Mouse (Mus musculus) CH12.LX (cell line): ENCODE results near the gene Insrr. TPM values are rescaled to one million over a fixed set of nuclear protein-coding genes. Genes with fewer than 3 reads are reported as not detected.

Source experiments
- DNase-seq: peaks from one replicate; pipeline ENCODE4 v3.0.0-alpha.2; 2013; ENCODE audit errors: extremely low read depth
- H3K27ac ChIP-seq: 2 replicates; pipeline ENCODE4 v1.5.1; 2012; ENCODE audit warnings: low read depth, mild to moderate bottlenecking, control low read depth, moderate library complexity; ENCODE audit not compliant: insufficient read depth
- H3K27me3 ChIP-seq: replicated peaks from 2 replicates; pipeline ENCODE3; 2012; ENCODE audit warnings: inconsistent platforms
- H3K36me3 ChIP-seq, 2 experiments: replicated peaks in 1 of 2; 2 replicates each; pipeline versions ENCODE3 to v1.6.1; 2012; ENCODE audit warnings: inconsistent platforms in 1 of 2, low read length in 1 of 2, mild to moderate bottlenecking in 1 of 2, mixed read lengths in 1 of 2, moderate library complexity in 1 of 2; ENCODE audit not compliant: control insufficient read depth in 1 of 2, insufficient read depth in 1 of 2
- H3K4me1 ChIP-seq, 2 experiments: 2 replicates each; pipeline ENCODE4 v1.6.1; 2012; ENCODE audit warnings: inconsistent platforms in 1 of 2, moderate library complexity in 1 of 2; ENCODE audit not compliant: insufficient read depth in 2 of 2, control insufficient read depth in 1 of 2
- H3K4me2 ChIP-seq: 2 replicates; pipeline ENCODE4 v1.6.1; 2012; ENCODE audit warnings: low read depth, mild to moderate bottlenecking, control low read depth; ENCODE audit not compliant: poor library complexity, insufficient read depth, severe bottlenecking
- H3K4me3 ChIP-seq, 3 experiments: fragments of 150-350 bp in 1 of 3; sonication (generic) in 1 of 3; replicated peaks in 1 of 3; 2 replicates each; pipeline versions ENCODE3 to v1.5.1; 2011 to 2012; ENCODE audit warnings: low read depth in 2 of 3, low read length in 2 of 3, mild to moderate bottlenecking in 2 of 3, moderate library complexity in 2 of 3, control low read depth in 1 of 3, improper control_type of control experiment in 1 of 3, inconsistent platforms in 1 of 3, mixed read lengths in 1 of 3; ENCODE audit not compliant: poor library complexity in 1 of 3
- H3K79me2 ChIP-seq: replicated peaks from 2 replicates; pipeline ENCODE4 v1.6.1; 2012; ENCODE audit warnings: mild to moderate bottlenecking, moderate library complexity; ENCODE audit not compliant: control insufficient read depth, poor library complexity, insufficient read depth, severe bottlenecking; ENCODE audit errors: extremely low read depth
- H3K9ac ChIP-seq: 2 replicates; pipeline ENCODE4 v1.6.1; 2012; ENCODE audit warnings: low read depth, mild to moderate bottlenecking, control low read depth, moderate library complexity; ENCODE audit not compliant: insufficient read depth
- H3K9me3 ChIP-seq: replicated peaks from 2 replicates; pipeline ENCODE3; 2012; ENCODE audit warnings: low read length, inconsistent platforms, mixed read lengths
- CHD1 ChIP-seq: IDR thresholded peaks from 2 replicates; pipeline ENCODE4 v1.6.1; 2012; ENCODE audit warnings: low read depth, low read length, improper control_type of control experiment, inconsistent platforms
- CHD2 ChIP-seq: IDR thresholded peaks from 2 replicates; pipeline ENCODE4 v1.6.1; 2011; ENCODE audit warnings: low read length, improper control_type of control experiment
- CTCF ChIP-seq, 2 experiments: IDR thresholded peaks in 1 of 2; conservative IDR thresholded peaks in 1 of 2; 2 replicates each; pipeline ENCODE4 v1.5.1; 2011 to 2012; ENCODE audit warnings: low read depth in 2 of 2, low read length in 2 of 2, improper control_type of control experiment in 1 of 2, inconsistent platforms in 1 of 2, mild to moderate bottlenecking in 1 of 2, moderate library complexity in 1 of 2
- E2F4 ChIP-seq: IDR thresholded peaks from 2 replicates; pipeline ENCODE4 v1.6.1; 2011; ENCODE audit warnings: low read depth, low read length, improper control_type of control experiment; ENCODE audit not compliant: insufficient replicate concordance
- ELF1 ChIP-seq: IDR thresholded peaks from 2 replicates; pipeline ENCODE4 v1.6.1; 2014; ENCODE audit warnings: low read depth, mild to moderate bottlenecking, inconsistent platforms, low read length, improper control_type of control experiment
- EP300 ChIP-seq: IDR thresholded peaks from 2 replicates; pipeline ENCODE4 v1.6.1; 2011; ENCODE audit warnings: low read length, improper control_type of control experiment
- ETS1 ChIP-seq: conservative IDR thresholded peaks from 2 replicates; pipeline ENCODE4 v1.6.1; 2012; ENCODE audit warnings: low read depth, mild to moderate bottlenecking, inconsistent platforms, low read length, improper control_type of control experiment, moderate library complexity
- GABPA ChIP-seq: IDR thresholded peaks from 2 replicates; pipeline ENCODE4 v1.6.1; 2012; ENCODE audit warnings: low read depth, low read length, improper control_type of control experiment, inconsistent platforms; ENCODE audit not compliant: insufficient replicate concordance
- HCFC1 ChIP-seq: IDR thresholded peaks from 2 replicates; pipeline ENCODE4 v1.6.1; 2012; ENCODE audit warnings: low read depth, mild to moderate bottlenecking, inconsistent platforms, low read length, improper control_type of control experiment
- IRF4 ChIP-seq: IDR thresholded peaks from 2 replicates; pipeline ENCODE4 v1.6.1; 2014; ENCODE audit warnings: low read depth, mild to moderate bottlenecking, inconsistent platforms, low read length, improper control_type of control experiment
- KAT2A ChIP-seq: IDR thresholded peaks from 2 replicates; pipeline ENCODE4 v1.6.1; 2012; ENCODE audit warnings: low read length, improper control_type of control experiment, inconsistent platforms; ENCODE audit not compliant: insufficient replicate concordance
- MAFK ChIP-seq: IDR thresholded peaks from 2 replicates; pipeline ENCODE4 v1.6.1; 2011; ENCODE audit warnings: low read length, improper control_type of control experiment; ENCODE audit not compliant: insufficient replicate concordance
- MEF2A ChIP-seq: IDR thresholded peaks from 2 replicates; pipeline ENCODE4 v1.6.1; 2014; ENCODE audit warnings: low read depth, mild to moderate bottlenecking, inconsistent platforms, low read length, improper control_type of control experiment, borderline replicate concordance
- MYC ChIP-seq: IDR thresholded peaks from 2 replicates; pipeline ENCODE4 v1.6.1; 2011; ENCODE audit warnings: low read depth, mild to moderate bottlenecking, improper control_type of control experiment, low read length
- PAX5 ChIP-seq: IDR thresholded peaks from 2 replicates; pipeline ENCODE4 v1.6.1; 2012; ENCODE audit warnings: low read length, inconsistent platforms, mixed read lengths
- POLR2AphosphoS2 ChIP-seq: IDR thresholded peaks from 2 replicates; pipeline ENCODE4 v1.6.1; 2011; ENCODE audit warnings: low read depth, low read length, improper control_type of control experiment
- SIN3A ChIP-seq: IDR thresholded peaks from 2 replicates; pipeline ENCODE4 v1.6.1; 2012; ENCODE audit warnings: low read length, improper control_type of control experiment, inconsistent platforms
- SMC3 ChIP-seq: IDR thresholded peaks from 2 replicates; pipeline ENCODE4 v1.6.1; 2011; ENCODE audit warnings: low read depth, low read length, improper control_type of control experiment
- TCF12 ChIP-seq: IDR thresholded peaks from 2 replicates; pipeline ENCODE4 v1.6.1; 2014; ENCODE audit warnings: low read depth, mild to moderate bottlenecking, inconsistent platforms, low read length, improper control_type of control experiment
- USF1 ChIP-seq: IDR thresholded peaks from 2 replicates; pipeline ENCODE4 v1.6.1; 2014; ENCODE audit warnings: low read depth, mild to moderate bottlenecking, inconsistent platforms, low read length, improper control_type of control experiment
- USF2 ChIP-seq: conservative IDR thresholded peaks from 2 replicates; pipeline ENCODE4 v1.6.1; 2011; ENCODE audit warnings: low read depth, low read length, improper control_type of control experiment
- ZKSCAN1 ChIP-seq: IDR thresholded peaks from 2 replicates; pipeline ENCODE4 v1.6.1; 2012; ENCODE audit warnings: low read depth, inconsistent platforms, low read length, improper control_type of control experiment, borderline replicate concordance
- ZMIZ1 ChIP-seq: IDR thresholded peaks from 2 replicates; pipeline ENCODE4 v1.6.1; 2012; ENCODE audit warnings: low read depth, mild to moderate bottlenecking, inconsistent platforms, low read length, improper control_type of control experiment
- dilution Hi-C: fragments of 300-500 bp; cut with MboI; formaldehyde crosslinking; loops from 2 replicates; pipeline ENCODE4 v1.14.3; 2020; ENCODE audit warnings: low sequenced_read_pairs; ENCODE audit not compliant: extremely low pct_unique_long_range_greater_than_20kb, extremely low pct_ligation_motif_present
- in situ Hi-C: fragments of 300-500 bp; cut with MboI; formaldehyde crosslinking; loops from 3 replicates; pipeline ENCODE4 v1.14.3; 2019; ENCODE audit warnings: low sequenced_read_pairs, low pct_ligation_motif_present, low pct_unique_long_range_greater_than_20kb, mixed read lengths
- polyA plus RNA-seq: library from polyadenylated mRNA; unstranded; fragments of >175 nt; gene quantifications from 2 replicates; pipeline ENCODE4 v1.2.1, GENCODE M21; 2012; ENCODE audit warnings: low read depth; ENCODE audit not compliant: insufficient read length
- total RNA-seq, 2 experiments: library from RNA; depleted of rRNA; stranded (reverse); fragments of 300-350 nt in 1 of 2; fragments of >200 nt in 1 of 2; gene quantifications; 2 replicates each; pipeline ENCODE4 v1.2.3; 2012 to 2014

The Insrr gene
- total and polyA plus RNA-seq, 3 experiments: 0.06 to 0.08 TPM; not detected in 1

DNA sequence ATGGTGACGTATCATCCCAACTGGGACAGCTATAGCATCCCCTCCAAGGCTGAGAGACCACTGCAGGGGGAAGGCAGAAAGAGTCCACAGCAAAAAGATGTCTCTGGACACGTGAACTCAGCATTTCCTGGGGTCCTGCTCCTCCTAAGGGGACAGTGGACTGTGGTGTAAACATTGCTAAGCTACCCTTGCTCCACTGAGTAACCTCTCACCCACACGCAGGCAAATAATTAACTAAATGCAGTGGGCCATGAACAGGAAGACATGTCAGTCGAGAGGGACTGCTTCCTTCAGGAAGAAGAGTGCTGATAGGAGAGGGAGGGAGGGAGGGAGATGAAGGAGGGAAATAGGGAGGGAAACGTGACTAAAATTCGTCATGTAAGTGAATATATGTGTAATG is 25.7 kb upstream of the Insrr start:
- in situ Hi-C loops: no loop called here
- DNase-seq: no peak

DNA sequence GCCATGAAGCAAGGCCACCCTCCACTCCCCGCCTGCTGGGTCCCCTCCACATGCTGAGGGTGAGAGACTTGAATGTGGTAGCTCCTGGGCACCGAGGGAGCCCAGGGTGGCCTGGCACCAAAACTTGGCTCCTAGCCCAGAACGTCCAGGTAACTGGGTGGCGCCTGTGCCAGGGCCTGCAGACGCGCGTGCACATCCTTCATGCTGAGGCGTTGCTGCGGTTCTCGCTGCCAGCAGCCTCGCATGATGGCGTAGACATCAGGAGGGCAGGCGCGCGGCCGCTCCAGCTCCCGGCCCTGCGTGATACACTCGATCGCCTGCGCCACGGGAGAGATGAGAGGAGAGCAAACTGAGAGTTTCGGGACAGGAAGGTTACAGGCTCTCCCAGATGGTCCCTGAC is 18.5 kb upstream of the Insrr start:
- TF ChIP-seq ZMIZ1 (no peak), KAT2A (no peak), ZKSCAN1 (no peak), USF1 (no peak), HCFC1 (no peak), GABPA (no peak), IRF4 (no peak), MAFK (no peak), SIN3A (no peak), MEF2A (no peak), USF2 (no peak), ETS1 (no peak)
- TF ChIP-seq, all 38 proteins: peak for 0
- in situ Hi-C loops: no loop called here
- H3K27me3 ChIP-seq: peaks cover 90% of the 10 kb centered on the region
- no peaks in the 10 kb centered on the region for H3K9me3 ChIP-seq
- no peaks in the 10 kb centered on the region for H3K36me3 ChIP-seq
- DNase-seq: no peak
- H3K9ac ChIP-seq: no peak overlapping the region
- H3K4me1 ChIP-seq: peaks cover under 1 to 11% of the 10 kb centered on the region in 2 experiments
- no peak overlapping the region for H3K4me2 ChIP-seq
- no peaks in the 10 kb centered on the region for H3K79me2 ChIP-seq
- no peak overlapping the region for H3K27ac ChIP-seq
- dilution Hi-C loops: no loop called here
- H3K4me3 ChIP-seq: no peak overlapping the region

More for the DNA sequence above, 25.7 kb upstream of the Insrr start:
- no peak overlapping the region for H3K4me3 ChIP-seq
- H3K36me3 ChIP-seq: no peaks in the 10 kb centered on the region
- H3K9me3 ChIP-seq: no peaks in the 10 kb centered on the region
- dilution Hi-C loops: no loop called here
- no peak overlapping the region for H3K4me2 ChIP-seq
- H3K27ac ChIP-seq: no peak overlapping the region
- peaks cover 0 to 9% of the 10 kb centered on the region in 2 experiments; a peak in 2 of 4 replicates for H3K4me1 ChIP-seq
- H3K9ac ChIP-seq: no peak overlapping the region
- TF ChIP-seq POLR2AphosphoS2: no peak
- no peak for TF ChIP-seq ZMIZ1
- no peak for TF ChIP-seq EP300
- no peak for TF ChIP-seq ZKSCAN1
- TF ChIP-seq TCF12: no peak
- TF ChIP-seq MYC: no peak
- TF ChIP-seq SMC3: no peak
- no peak for TF ChIP-seq CHD2
- TF ChIP-seq PAX5: no peak
- TF ChIP-seq IRF4: no peak
- no peak for TF ChIP-seq ELF1
- no peak for TF ChIP-seq USF2
- TF ChIP-seq E2F4: no peak
- TF ChIP-seq CHD1: no peak
- TF ChIP-seq CTCF (conservative IDR thresholded peaks at IDR 0.05 in 1 of 2, IDR thresholded peaks at IDR 0.05 in 1 of 2; ENCODE audit: low read depth in 2 of 2, low read length in 2 of 2): no peak
- TF ChIP-seq HCFC1: no peak
- H3K79me2 ChIP-seq: no peaks in the 10 kb centered on the region
- H3K27me3 ChIP-seq: peaks cover 73% of the 10 kb centered on the region
